Mouse (Mus musculus) T-helper 1 cell (primary cell): ENCODE results near the gene Faim2.

Experiments
- in situ Hi-C: fragments of 300-600 bp; cut with MboI, MseI; formaldehyde crosslinking; loops from one replicate; pipeline ENCODE4 v1.15.1; 2025; ENCODE audit warnings: high pct_unique_total_duplicates

Faim2 gene

GRCm38 (mm10) chr15:99527629-99528353 is at the start of gene Faim2:
Gene Faim2 (minus strand): TSS chr15:99528165.
- in situ Hi-C loops, result no loop called here

DNA sequence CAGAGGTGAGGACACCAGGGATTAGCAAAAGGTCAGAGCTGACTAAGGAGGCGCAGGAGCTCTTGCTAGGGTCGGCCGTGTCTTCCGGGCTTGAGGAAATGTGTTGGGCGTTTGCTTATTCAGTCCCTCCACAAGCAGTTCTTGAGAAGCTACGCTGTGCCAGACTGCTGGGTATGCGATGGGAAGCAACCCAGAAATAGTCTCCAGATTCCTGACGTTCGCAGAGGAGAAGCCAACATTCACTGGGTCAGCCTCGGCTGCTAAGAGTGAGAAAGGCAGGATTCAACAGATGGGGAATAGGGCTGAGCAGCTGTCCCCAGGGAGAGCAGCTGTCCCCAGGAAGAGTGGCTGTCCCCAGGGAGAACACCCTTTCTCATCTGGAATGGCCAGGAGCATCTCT is 41.2 kb upstream of the Faim2 start:
- in situ Hi-C loops, result no loop called here

- in situ Hi-C loops, result no loop called here
Measured at GRCm38 (mm10) chr15:99568682-99569081, 40.7 kb upstream of the Faim2 start.

- in situ Hi-C loops, result no loop called here
Measured at GRCm38 (mm10) chr15:99567371-99567770, 39.4 kb upstream of the Faim2 start.

DNA sequence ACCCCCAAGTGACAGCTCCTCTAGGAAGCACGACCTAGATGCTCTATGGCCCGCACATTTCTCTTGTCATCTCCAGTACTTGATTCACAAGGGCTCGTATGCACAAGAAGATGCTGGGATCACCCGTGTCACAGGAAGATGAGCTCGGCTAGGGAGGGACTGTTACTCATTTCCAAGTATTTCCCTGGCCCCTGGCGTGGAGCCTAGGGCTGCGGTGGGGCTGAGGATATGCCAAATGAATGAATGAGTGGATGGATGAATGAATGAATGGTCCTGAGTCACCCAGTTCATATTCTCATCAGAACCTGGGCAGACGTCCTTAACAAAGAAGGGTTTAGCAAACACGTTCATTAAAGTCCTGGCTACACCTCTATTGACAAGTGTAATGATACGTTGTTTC is 32.3 kb upstream of the Faim2 start:
- in situ Hi-C loops, result no loop called here

GRCm38 (mm10) chr15:99558947-99559346 is 31.0 kb upstream of the Faim2 start:
- in situ Hi-C loops, result no loop called here

- in situ Hi-C loops, result no loop called here
Measured at GRCm38 (mm10) chr15:99553767-99554166, 25.8 kb upstream of the Faim2 start.

DNA sequence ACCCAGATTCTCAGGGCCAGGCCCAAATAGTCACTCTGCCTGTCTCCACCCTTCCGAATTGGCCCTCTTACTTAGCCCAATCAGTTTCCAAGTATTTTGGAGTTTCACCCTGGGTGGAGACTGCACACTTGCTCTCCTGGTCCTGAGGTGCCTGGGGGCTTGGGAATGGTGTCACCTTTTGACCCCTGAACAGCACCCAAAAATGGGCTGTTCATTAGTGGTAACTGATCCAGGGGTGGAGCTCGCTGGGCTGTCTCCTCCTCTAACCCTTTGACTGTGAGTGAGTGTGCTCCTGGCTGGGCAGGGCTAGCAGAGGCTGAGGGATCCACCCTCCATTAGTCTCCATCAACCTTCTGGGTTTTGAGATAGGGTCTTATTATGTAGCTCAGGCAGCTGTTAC is 21.9 kb upstream of the Faim2 start:
- in situ Hi-C loops, result no loop called here

GRCm38 (mm10) chr15:99547732-99548131 is 19.8 kb upstream of the Faim2 start:
- in situ Hi-C loops, result no loop called here

- in situ Hi-C loops, result no loop called here
Measured at GRCm38 (mm10) chr15:99546596-99546995, 18.6 kb upstream of the Faim2 start.

- in situ Hi-C loops, result no loop called here
Measured at GRCm38 (mm10) chr15:99544047-99544446, 16.1 kb upstream of the Faim2 start.

DNA sequence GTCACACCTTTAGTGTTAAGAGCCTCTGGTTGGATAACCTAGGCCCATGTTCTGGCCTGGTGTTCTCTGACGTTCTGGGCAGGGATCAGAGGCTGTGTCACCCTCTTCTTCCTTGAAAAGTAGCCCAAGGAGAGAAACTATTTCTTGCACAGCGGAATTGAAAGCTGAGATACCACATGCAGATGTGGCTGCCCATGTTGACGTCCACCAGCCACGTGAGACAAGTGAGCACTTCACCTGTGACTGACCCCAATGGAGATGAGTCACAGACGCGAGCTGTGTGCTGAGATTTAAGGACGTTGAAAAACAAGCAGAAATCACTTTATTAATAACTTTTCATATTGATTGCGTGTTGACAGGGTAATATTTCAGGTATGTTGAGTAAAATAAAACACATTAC is 11.9 kb upstream of the Faim2 start:
- in situ Hi-C loops, result no loop called here

- in situ Hi-C loops, result no loop called here
Measured at GRCm38 (mm10) chr15:99536889-99537862, 9.2 kb upstream of the Faim2 start.

- in situ Hi-C loops, result no loop called here
Measured at GRCm38 (mm10) chr15:99532023-99532422, 4.1 kb upstream of the Faim2 start.

DNA sequence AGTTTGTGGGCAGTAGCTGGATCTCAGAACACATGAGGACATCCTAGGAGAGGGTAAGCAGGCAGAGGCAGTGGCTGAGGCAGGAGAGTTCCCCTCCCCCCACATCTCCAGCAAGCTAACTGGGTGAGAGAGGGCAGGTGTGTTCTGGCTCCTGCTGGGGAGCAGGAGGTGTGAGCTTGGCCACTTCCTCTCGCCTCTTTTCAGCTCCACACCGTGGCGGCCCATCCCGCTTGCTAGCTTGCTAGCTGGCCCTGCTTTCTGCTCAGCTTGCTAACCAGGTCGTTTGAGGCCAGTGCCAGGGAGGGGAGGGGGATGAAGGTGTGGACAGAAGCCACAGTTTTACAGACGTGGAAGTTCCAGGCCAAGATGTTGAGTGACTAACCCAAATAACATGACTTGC is 3.2 kb upstream of the Faim2 start:
- in situ Hi-C loops, result no loop called here

GRCm38 (mm10) chr15:99526681-99527080 is 1.3 kb downstream of the Faim2 start:
- in situ Hi-C loops, result no loop called here

DNA sequence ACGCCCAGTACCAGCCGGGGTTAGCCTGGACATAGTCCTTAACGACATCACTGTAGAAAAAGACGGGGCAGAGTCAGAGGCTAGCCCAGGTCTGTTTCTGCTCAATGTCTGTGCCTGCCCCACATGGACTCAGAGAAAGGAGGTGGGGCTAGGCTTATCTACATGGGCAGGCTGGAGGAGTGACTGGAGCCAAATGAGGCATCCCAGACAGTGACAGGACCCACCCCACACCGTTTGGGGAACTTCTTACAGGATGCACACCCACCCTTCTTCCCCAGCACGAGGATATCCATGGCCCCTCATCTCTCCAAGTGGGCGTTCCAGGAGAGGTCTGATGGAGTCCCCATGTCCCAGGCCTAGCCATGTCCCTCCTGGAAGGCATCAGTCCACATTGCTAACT is 7.7 kb downstream of the Faim2 start:
- in situ Hi-C loops, result no loop called here

- in situ Hi-C loops, result no loop called here
Measured at GRCm38 (mm10) chr15:99519626-99520025, 8.3 kb downstream of the Faim2 start.

GRCm38 (mm10) chr15:99517715-99518114 is 10.2 kb downstream of the Faim2 start:
- in situ Hi-C loops, result no loop called here

GRCm38 (mm10) chr15:99516715-99517114 is 11.2 kb downstream of the Faim2 start:
- in situ Hi-C loops, result no loop called here

DNA sequence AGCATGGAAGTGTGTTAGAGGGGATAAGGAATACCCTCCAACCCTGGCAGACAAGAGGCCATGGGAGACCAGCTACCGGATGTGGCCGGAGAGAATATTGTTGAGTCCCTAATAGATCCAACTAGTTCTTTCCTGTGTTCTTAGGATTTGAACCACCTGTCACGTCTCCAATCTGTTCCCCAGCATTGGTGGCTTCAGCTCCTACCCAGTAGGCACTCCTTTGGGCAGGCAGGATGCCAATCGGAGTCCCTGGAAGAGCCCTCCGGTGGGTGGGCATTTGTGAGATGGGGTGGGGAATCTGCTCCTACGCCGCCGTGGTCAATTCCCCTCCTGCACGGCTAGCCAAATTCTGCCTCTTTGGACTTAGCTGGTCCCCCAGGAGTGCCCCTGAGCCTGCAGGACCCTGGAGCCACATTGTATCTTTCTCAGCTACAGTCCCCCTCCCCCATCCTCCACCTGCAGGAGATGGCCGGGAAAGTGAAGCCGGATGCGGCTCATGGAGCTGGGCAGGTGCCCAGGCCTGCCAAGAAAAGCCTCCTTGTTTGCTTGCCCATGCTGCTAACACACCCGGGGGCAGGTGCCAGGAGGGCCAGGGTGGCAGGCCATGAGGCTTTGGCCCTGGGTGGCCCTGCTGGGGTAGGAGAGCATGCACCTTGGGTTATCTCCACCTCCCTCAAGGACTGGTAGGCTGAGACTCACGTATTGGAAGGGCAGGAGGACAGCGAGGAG is 16.0 kb downstream of the Faim2 start:
- in situ Hi-C loops, result no loop called here

DNA sequence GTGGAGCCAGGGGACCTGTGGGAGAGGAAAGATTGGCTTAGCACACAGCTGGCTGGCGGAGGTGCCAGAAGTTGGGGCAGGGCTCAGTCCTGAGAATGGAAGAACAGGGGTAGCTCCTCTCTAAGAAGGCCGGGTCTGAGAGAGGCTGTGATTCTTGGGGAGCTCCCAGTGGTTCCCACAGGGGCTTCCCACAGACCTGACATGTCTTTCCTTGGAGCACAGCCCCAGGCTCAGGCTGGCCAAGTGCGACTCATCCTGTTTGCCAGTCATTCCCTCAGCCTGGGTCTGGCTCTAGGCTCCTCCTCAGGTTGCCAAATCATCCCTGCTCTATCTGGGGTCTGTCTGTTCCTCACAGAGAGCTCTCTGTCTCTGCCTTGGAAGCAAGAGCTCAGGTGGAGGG is 17.3 kb downstream of the Faim2 start:
- in situ Hi-C loops, result no loop called here
